Comparison of ENCODE assay signal across 25 mouse cellular contexts in genomic region chr5:66753620-66754019, GRCm38 (mm10). TPM values are rescaled to one million over a fixed set of nuclear protein-coding genes. Genes with fewer than 3 reads are reported as not detected.
DNase-seq lines count a peak whose midpoint lies in the region; ATAC-seq and TF ChIP-seq lines count a peak whose summit lies in the region.
"Had no signal": no experiment of that assay in that cellular context is flagged by ENCODE, and none has a peak within 500 bp of the region (broad histone marks: within the 10 kb centered on the region; RNA-seq: fewer than 3 reads in every experiment).

No protein-coding gene starts in this region.

- no peak overlapping the region for H3K9ac ChIP-seq in CH12.LX (ENCODE audit: insufficient read depth, low read depth)
- no peak overlapping the region for H3K9ac ChIP-seq in heart, embryonic 15.5 days
- H3K9ac ChIP-seq: embryonic facial prominence, embryonic 15.5 days; hindbrain, embryonic 12.5 days; liver, embryonic 12.5 days; neural tube, embryonic 13.5 days had no signal

- no peak overlapping the region for H3K4me2 ChIP-seq in CH12.LX (ENCODE audit: insufficient read depth, low read depth, poor library complexity, severe bottlenecking)
- H3K4me2 ChIP-seq in heart, embryonic 15.5 days: no peak overlapping the region
- H3K4me2 ChIP-seq: embryonic facial prominence, embryonic 15.5 days; hindbrain, embryonic 12.5 days; liver, embryonic 12.5 days; neural tube, embryonic 13.5 days had no signal

- no peak overlapping the region for H3K4me3 ChIP-seq in kidney, adult 2 months (ENCODE audit: insufficient read depth, low read depth, low read length)
- no peak overlapping the region for H3K4me3 ChIP-seq in CH12.LX (replicated peaks in 1 of 3; ENCODE audit: low read depth in 2 of 3, low read length in 2 of 3, poor library complexity in 1 of 3)
- no peak overlapping the region for H3K4me3 ChIP-seq in heart, embryonic 15.5 days
- H3K4me3 ChIP-seq: embryonic facial prominence, embryonic 15.5 days; hindbrain, embryonic 12.5 days; liver, embryonic 12.5 days; midbrain, embryonic 10.5 days; myocyte; neural tube, embryonic 13.5 days had no signal

- DNase-seq in kidney, adult 2 months: peak; percentile 30
- no peak for DNase-seq in kidney, postnatal 14 days
- DNase-seq in CH12.LX (ENCODE audit: extremely low read depth): no peak
- peak; percentile 62 for DNase-seq in heart, adult 8-10 months (ENCODE audit: low spot score)
- no peak for DNase-seq in spleen, postnatal 10 days (ENCODE audit: low spot score in 2 of 2)
- DNase-seq: adrenal gland, postnatal 25 days; B cell, adult 2 months; cerebellum, adult 9-10 months; kidney, adult 18-20 months; lung, adult 18-20 months; thymus, adult 18-20 months; thymus, postnatal 4 days had no signal

- no peaks in the 10 kb centered on the region for H3K27me3 ChIP-seq in kidney, adult 2 months (replicated peaks; ENCODE audit: control insufficient read depth, insufficient read depth, low read length)
- H3K27me3 ChIP-seq in CH12.LX (replicated peaks): no peaks in the 10 kb centered on the region
- H3K27me3 ChIP-seq in heart, embryonic 15.5 days: peaks cover 29% of the 10 kb centered on the region
- H3K27me3 ChIP-seq: embryonic facial prominence, embryonic 15.5 days; hindbrain, embryonic 12.5 days; neural tube, embryonic 13.5 days had no signal

- H3K9me3 ChIP-seq in CH12.LX (replicated peaks; ENCODE audit: low read length): no peaks in the 10 kb centered on the region
- H3K9me3 ChIP-seq in heart, embryonic 15.5 days (replicated peaks): no peaks in the 10 kb centered on the region
- H3K9me3 ChIP-seq: embryonic facial prominence, embryonic 15.5 days; hindbrain, embryonic 12.5 days; liver, embryonic 12.5 days; midbrain, embryonic 10.5 days; neural tube, embryonic 13.5 days had no signal

- 77% methylated on average over 9 of the region's 9 CpGs for WGBS in kidney, adult 2 months
- WGBS in heart, embryonic 15.5 days: 52% methylated on average over 9 of the region's 9 CpGs

- 0 out of 2 replicates have a peak, but pooled peaks have one; percentile 28 for ATAC-seq in heart, embryonic 15.5 days (replicated peaks; ENCODE audit: insufficient number of reproducible peaks, insufficient read depth, low FRiP score, low read depth)
- no peak for ATAC-seq in activated CD4-positive, CD25-positive, alpha-beta regulatory T cell, adult 4 months
- ATAC-seq: forebrain, embryonic 14.5 days; liver, embryonic 12.5 days; midbrain, embryonic 16.5 days had no signal

- TF ChIP-seq POLR2A in kidney, adult 2 months (IDR thresholded peaks at IDR 0.05; ENCODE audit: low read depth, low read length): no peak
- no peak for TF ChIP-seq POLR2A in CH12.LX (IDR thresholded peaks at IDR 0.05; ENCODE audit: low read depth, low read length)

- no peak for TF ChIP-seq EP300 in CH12.LX (IDR thresholded peaks at IDR 0.05; ENCODE audit: low read length)

- dilution Hi-C loops in CH12.LX (cut with MboI; ENCODE audit: extremely low pct_ligation_motif_present, extremely low pct_unique_long_range_greater_than_20kb, low sequenced_read_pairs): no loop called here

- peaks cover 7% of the 10 kb centered on the region for H3K4me1 ChIP-seq in kidney, adult 2 months (ENCODE audit: control insufficient read depth, insufficient read depth, low read length)
- peaks cover 14 to 58% of the 10 kb centered on the region in 2 experiments for H3K4me1 ChIP-seq in CH12.LX (ENCODE audit: control insufficient read depth in 1 of 2, insufficient read depth in 2 of 2)
- peaks cover 11% of the 10 kb centered on the region; the same call in 1 of the 2 replicates for H3K4me1 ChIP-seq in heart, embryonic 15.5 days (replicated peaks)
- H3K4me1 ChIP-seq: liver, embryonic 12.5 days had no signal

- no peaks in the 10 kb centered on the region for H3K79me2 ChIP-seq in CH12.LX (replicated peaks; ENCODE audit: control insufficient read depth, extremely low read depth, insufficient read depth, poor library complexity, severe bottlenecking)

- H3K36me3 ChIP-seq in kidney, adult 2 months (ENCODE audit: control insufficient read depth, insufficient read depth, low read length): no peaks in the 10 kb centered on the region
- H3K36me3 ChIP-seq in CH12.LX (replicated peaks in 1 of 2; ENCODE audit: control insufficient read depth in 1 of 2, insufficient read depth in 1 of 2, low read length in 1 of 2): no peaks in the 10 kb centered on the region
- H3K36me3 ChIP-seq in heart, embryonic 15.5 days: no peaks in the 10 kb centered on the region
- H3K36me3 ChIP-seq: embryonic facial prominence, embryonic 15.5 days; hindbrain, embryonic 12.5 days; liver, embryonic 12.5 days; midbrain, embryonic 10.5 days; neural tube, embryonic 13.5 days had no signal

- H3K27ac ChIP-seq in kidney, adult 2 months (ENCODE audit: insufficient read depth, low read depth, low read length): no peak overlapping the region
- H3K27ac ChIP-seq in CH12.LX (ENCODE audit: insufficient read depth, low read depth): no peak overlapping the region
- H3K27ac ChIP-seq in heart, embryonic 15.5 days: peak overlapping the region; percentile 52
- H3K27ac ChIP-seq: embryonic facial prominence, embryonic 15.5 days; hindbrain, embryonic 12.5 days; kidney, postnatal 0 days; liver, embryonic 12.5 days; midbrain, embryonic 10.5 days; neural tube, embryonic 13.5 days had no signal

- in situ Hi-C loops in CH12.LX (cut with MboI; ENCODE audit: low pct_ligation_motif_present, low pct_unique_long_range_greater_than_20kb, low sequenced_read_pairs): no loop called here

- no peak for TF ChIP-seq CTCF in kidney, adult 2 months (conservative IDR thresholded peaks at IDR 0.05; ENCODE audit: insufficient read depth, insufficient read length, low read depth, low read length)
- TF ChIP-seq CTCF in CH12.LX (conservative IDR thresholded peaks at IDR 0.05 in 1 of 2, IDR thresholded peaks at IDR 0.05 in 1 of 2; ENCODE audit: low read depth in 2 of 2, low read length in 2 of 2): no peak

- TF ChIP-seq RAD21 in CH12.LX (IDR thresholded peaks at IDR 0.05; ENCODE audit: low read depth, low read length): no peak

TF ChIP-seq in CH12.LX, 34 proteins besides CTCF, POLR2A, EP300 and RAD21:
- TF ChIP-seq NRF1 (IDR thresholded peaks at IDR 0.05; ENCODE audit: low read depth, low read length) (no peak), UBTF (IDR thresholded peaks at IDR 0.05; ENCODE audit: low read depth, low read length) (no peak), MAZ (IDR thresholded peaks at IDR 0.05; ENCODE audit: low read depth, low read length) (no peak), SIN3A (IDR thresholded peaks at IDR 0.05; ENCODE audit: low read length) (no peak), IRF4 (IDR thresholded peaks at IDR 0.05; ENCODE audit: low read depth, low read length) (no peak), JUND (conservative IDR thresholded peaks at IDR 0.05; ENCODE audit: low read depth, low read length) (no peak), ETS1 (conservative IDR thresholded peaks at IDR 0.05; ENCODE audit: low read depth, low read length) (peak; percentile 29; the same call in 1 of the 2 replicates), MEF2A (IDR thresholded peaks at IDR 0.05; ENCODE audit: borderline replicate concordance, low read depth, low read length) (no peak), BHLHE40 (IDR thresholded peaks at IDR 0.05; ENCODE audit: low read depth, low read length) (peak; percentile 29; the same call in 1 of the 2 replicates), SMC3 (IDR thresholded peaks at IDR 0.05; ENCODE audit: low read depth, low read length) (no peak), E2F4 (IDR thresholded peaks at IDR 0.05; ENCODE audit: insufficient replicate concordance, low read depth, low read length) (no peak)

RNA-seq across cellular contexts. Expression of gene Limch1, which starts 8.0 kb away (rescaled TPM):
- polyA plus RNA-seq in kidney, adult 2 months (2012; rRNA removed): 21.5 and 27.0 TPM in 2 replicates
- total RNA-seq in CH12.LX (2012; rRNA removed) (not detected in 2 replicates), CH12.LX (2014; rRNA removed) (0.05 and 0.27 TPM in 2 replicates)
- polyA plus RNA-seq in CH12.LX (2012; ENCODE audit: insufficient read length, low read depth): 0.08 TPM in 1 of 2 replicates, not detected in the other
- total RNA-seq in heart, adult 8-10 months (2022): 100 to 1,000 TPM; 278 to 326 (median 303) TPM
- polyA plus RNA-seq in heart, embryonic 15.5 days (2015; fragmentation: Nextera tagmentation; extraction: Ambion mirVana): 26.4 and 30.2 TPM in 2 replicates
- polyA plus RNA-seq in activated CD4-positive, CD25-positive, alpha-beta regulatory T cell, adult 4 months (2017; shearing (Covaris generic)): under 1 TPM in 1 of 2 experiments, not detected in 1; 0.16 TPM
- total RNA-seq: granulocyte monocyte progenitor cell, adult 5-6 weeks; MEL had no signal

Comparison
In these comparisons a context has a peak if more than half of its experiments do, and no peak if none do; other contexts are left out.
1. DNase-seq: peak in kidney, adult 2 months (single experiment) and heart, adult 8-10 months (single experiment); none in kidney, postnatal 14 days (single experiment), CH12.LX (single experiment) and spleen, postnatal 10 days (0 of 2).
2. RNA of gene Limch1, which starts 8.0 kb away (polyA plus RNA-seq): 21.5 to 27.0 TPM in kidney, adult 2 months and 26.4 to 30.2 TPM in heart, embryonic 15.5 days; 0.16 TPM in activated CD4-positive, CD25-positive, alpha-beta regulatory T cell, adult 4 months and 0.08 TPM in CH12.LX; every median in the first group is over 10 times any median in the second.